Mouse (Mus musculus) lung, embryonic 14.5 days (tissue): ENCODE results near the gene 6430548M08Rik. TPM values are rescaled to one million over a fixed set of nuclear protein-coding genes. Genes with fewer than 3 reads are reported as not detected.
A peak's percentile ranks its signal among the peaks of the same experiment; 100 is the strongest.

Source experiments
- ATAC-seq: fragments of 200-750 bp; cut with Nextera tagmentation; 2 replicates; pipeline ENCODE4 v1.8.0; 2017; ENCODE audit warnings: mild to moderate bottlenecking, moderate TSS enrichment, moderate library complexity; ENCODE audit not compliant: insufficient read depth
- DNase-seq: peaks from one replicate; pipeline ENCODE4 v3.0.0-alpha.2; 2015
- H3K27ac ChIP-seq: fragments of 300-500 bp; sonication (generic); 2 replicates; pipeline ENCODE4 v1.5.1; 2014; ENCODE audit warnings: low read depth, mild to moderate bottlenecking, moderate library complexity
- H3K27me3 ChIP-seq: fragments of 300-500 bp; sonication (generic); 2 replicates; pipeline ENCODE4 v1.6.1; 2014; ENCODE audit warnings: low read length, control low read depth; ENCODE audit not compliant: insufficient read depth
- H3K36me3 ChIP-seq: fragments of 300-500 bp; sonication (generic); 2 replicates; pipeline ENCODE4 v1.6.1; 2014; ENCODE audit warnings: control low read depth; ENCODE audit not compliant: insufficient read depth
- H3K4me1 ChIP-seq: fragments of 300-500 bp; sonication (generic); 2 replicates; pipeline ENCODE4 v1.6.1; 2014; ENCODE audit warnings: antibody characterized with exemption, control low read depth; ENCODE audit not compliant: insufficient read depth
- H3K4me2 ChIP-seq: fragments of 300-500 bp; sonication (generic); 2 replicates; pipeline ENCODE4 v1.6.1; 2014; ENCODE audit warnings: mild to moderate bottlenecking
- H3K4me3 ChIP-seq: fragments of 300-500 bp; sonication (generic); 2 replicates; pipeline ENCODE4 v1.5.1; 2014; ENCODE audit warnings: low read depth, low read length
- H3K9ac ChIP-seq: fragments of 300-500 bp; sonication (generic); 2 replicates; pipeline ENCODE4 v1.6.1; 2014
- H3K9me3 ChIP-seq: fragments of 300-500 bp; sonication (generic); 2 replicates; pipeline ENCODE4 v1.6.1; 2016; ENCODE audit warnings: low read depth, low read length, control low read depth
- CTCF ChIP-seq: IDR thresholded peaks from 2 replicates; pipeline ENCODE4 v1.5.1; 2016; ENCODE audit warnings: antibody characterized with exemption, low read depth
- WGBS: fragments of 180-500 bp; shearing (Covaris S2); extraction: QIAGEN DNeasy Blood & Tissue Kit; methylation state at CpG from one replicate; pipeline ENCODE4 v1.1.7; 2014; 5-methylcytosine and 5-hydroxymethylcytosine counted together
- polyA plus RNA-seq: library from polyadenylated mRNA; unstranded; fragments of >200 nt; fragmentation: Nextera tagmentation; extraction: Ambion mirVana; gene quantifications from 2 replicates; pipeline ENCODE4 v1.2.1, GENCODE M21; 2014

The 6430548M08Rik gene
- polyA plus RNA-seq, 1 experiment from 2014 or later, result 7.1 TPM

- no peaks in the 10 kb centered on the region for H3K36me3 ChIP-seq
- no peak overlapping the region for H3K4me2 ChIP-seq
- H3K4me3 ChIP-seq, result no peak overlapping the region
- H3K27me3 ChIP-seq, result peaks cover 34% of the 10 kb centered on the region
- H3K9ac ChIP-seq, result no peak overlapping the region
- DNase-seq (no peak), ATAC-seq (no peak)
- H3K4me1 ChIP-seq, result no peaks in the 10 kb centered on the region
- no peak overlapping the region for H3K27ac ChIP-seq
- TF ChIP-seq CTCF, result no peak
- H3K9me3 ChIP-seq, result no peaks in the 10 kb centered on the region
- WGBS, result 68% methylated on average over 7 of the region's 7 CpGs
These were observed 2.6 kb downstream of the 6430548M08Rik start for GRCm38 (mm10) chr8:120116600-120116999.

GRCm38 (mm10) chr8:120118162-120118561 lies 4.2 kb downstream of the 6430548M08Rik start:
- no peak for TF ChIP-seq CTCF
- Histone ChIP-seq H3K4me3 (no peak overlapping the region), H3K4me1 (no peaks in the 10 kb centered on the region), H3K9me3 (no peaks in the 10 kb centered on the region), H3K4me2 (no peak overlapping the region), H3K36me3 (no peaks in the 10 kb centered on the region), H3K9ac (no peak overlapping the region), H3K27ac (no peak overlapping the region), H3K27me3 (peaks cover 34% of the 10 kb centered on the region)
- WGBS, result 64% methylated on average over 9 of the region's 9 CpGs
- ATAC-seq, result no peak
- DNase-seq, result peak; percentile 31

- ATAC-seq (no peak), DNase-seq (no peak)
- Histone ChIP-seq H3K36me3 (no peaks in the 10 kb centered on the region), H3K27ac (no peak overlapping the region), H3K4me3 (no peak overlapping the region), H3K9me3 (no peaks in the 10 kb centered on the region), H3K27me3 (peaks cover 34% of the 10 kb centered on the region), H3K9ac (no peak overlapping the region), H3K4me2 (no peak overlapping the region), H3K4me1 (no peaks in the 10 kb centered on the region)
- no peak for TF ChIP-seq CTCF
- 75% methylated on average over 5 of the region's 5 CpGs for WGBS
These were observed 4.9 kb downstream of the 6430548M08Rik start for GRCm38 (mm10) chr8:120118847-120119246.

- Histone ChIP-seq H3K27ac (no peak overlapping the region), H3K4me1 (no peaks in the 10 kb centered on the region; the same call in 1 of the 2 replicates), H3K36me3 (no peaks in the 10 kb centered on the region), H3K4me2 (no peak overlapping the region), H3K9me3 (no peaks in the 10 kb centered on the region), H3K27me3 (peaks cover 29% of the 10 kb centered on the region), H3K4me3 (no peak overlapping the region), H3K9ac (no peak overlapping the region)
- DNase-seq (no peak), ATAC-seq (no peak)
- TF ChIP-seq CTCF, result no peak
- 60% methylated on average over 3 of the region's 3 CpGs for WGBS
These were observed 5.5 kb downstream of the 6430548M08Rik start for GRCm38 (mm10) chr8:120119429-120119828.

GRCm38 (mm10) chr8:120119931-120120330 lies 6.0 kb downstream of the 6430548M08Rik start:
- Histone ChIP-seq H3K9me3 (no peaks in the 10 kb centered on the region), H3K27me3 (peaks cover 24% of the 10 kb centered on the region), H3K4me3 (no peak overlapping the region), H3K27ac (no peak overlapping the region), H3K4me1 (no peaks in the 10 kb centered on the region; the same call in 1 of the 2 replicates), H3K4me2 (no peak overlapping the region), H3K36me3 (no peaks in the 10 kb centered on the region), H3K9ac (no peak overlapping the region)
- DNase-seq (no peak), ATAC-seq (no peak)
- TF ChIP-seq CTCF, result no peak
- WGBS, result 72% methylated on average over 6 of the region's 6 CpGs

GRCm38 (mm10) chr8:120120951-120121350 lies 7.0 kb downstream of the 6430548M08Rik start:
- Histone ChIP-seq H3K9ac (no peak overlapping the region), H3K27me3 (peaks cover 14% of the 10 kb centered on the region), H3K4me3 (no peak overlapping the region), H3K4me1 (no peaks in the 10 kb centered on the region; the same call in 1 of the 2 replicates), H3K9me3 (no peaks in the 10 kb centered on the region), H3K4me2 (no peak overlapping the region), H3K36me3 (no peaks in the 10 kb centered on the region), H3K27ac (no peak overlapping the region)
- 49% methylated on average over 5 of the region's 5 CpGs for WGBS
- DNase-seq (no peak), ATAC-seq (no peak)
- TF ChIP-seq CTCF, result no peak

- H3K27me3 ChIP-seq, result peaks cover 8% of the 10 kb centered on the region; the same call in 1 of the 2 replicates
These were observed 10.3 kb downstream of the 6430548M08Rik start for GRCm38 (mm10) chr8:120124261-120124660.

More at GRCm38 (mm10) chr8:120124261-120124660, 10.3 kb downstream of the 6430548M08Rik start:
- Histone ChIP-seq H3K9me3 (no peaks in the 10 kb centered on the region), H3K27ac (peak overlapping the region; percentile 50; the same call in 1 of the 2 replicates), H3K4me2 (no peak overlapping the region), H3K4me1 (no peaks in the 10 kb centered on the region; the same call in 1 of the 2 replicates), H3K9ac (no peak overlapping the region), H3K36me3 (no peaks in the 10 kb centered on the region), H3K4me3 (no peak overlapping the region)
- ATAC-seq (no peak), DNase-seq (no peak)
- WGBS, result 21% methylated on average over 6 of the region's 6 CpGs
- no peak for TF ChIP-seq CTCF
